Mouse (Mus musculus) intestine, postnatal 0 days (tissue): ENCODE data around the gene Scnm1. TPM values are rescaled to one million over a fixed set of nuclear protein-coding genes. Genes with fewer than 3 reads are reported as not detected.

Source experiments
- ATAC-seq: fragments of 200-750 bp; cut with Nextera tagmentation; 2 replicates; pipeline ENCODE4 v1.8.0; 2017; ENCODE audit warnings: mild to moderate bottlenecking, moderate TSS enrichment, moderate library complexity
- H3K27ac ChIP-seq: fragments of 300-500 bp; sonication (generic); 2 replicates; pipeline ENCODE4 v1.5.1; 2014; ENCODE audit warnings: mild to moderate bottlenecking, low read depth, low read length, moderate library complexity
- H3K27me3 ChIP-seq: fragments of 300-500 bp; sonication (generic); replicated peaks from 2 replicates; pipeline ENCODE4 v1.6.1; 2014; ENCODE audit warnings: low read length, mixed read lengths; ENCODE audit not compliant: control insufficient read depth, insufficient read depth
- H3K36me3 ChIP-seq: fragments of 300-500 bp; sonication (generic); 2 replicates; pipeline ENCODE4 v1.6.1; 2014; ENCODE audit warnings: mild to moderate bottlenecking, moderate library complexity; ENCODE audit not compliant: control insufficient read depth, insufficient read depth
- H3K4me1 ChIP-seq: fragments of 300-500 bp; sonication (generic); replicated peaks from 2 replicates; pipeline ENCODE4 v1.6.1; 2014; ENCODE audit warnings: antibody characterized with exemption, low read length, mixed read lengths; ENCODE audit not compliant: control insufficient read depth, insufficient read depth
- H3K4me2 ChIP-seq: fragments of 300-500 bp; sonication (generic); replicated peaks from 2 replicates; pipeline ENCODE4 v1.6.1; 2014; ENCODE audit warnings: low read depth, mild to moderate bottlenecking, moderate library complexity
- H3K4me3 ChIP-seq: fragments of 300-500 bp; sonication (generic); 2 replicates; pipeline ENCODE4 v1.5.1; 2014; ENCODE audit warnings: low read depth, low read length
- H3K9ac ChIP-seq: fragments of 300-500 bp; sonication (generic); 2 replicates; pipeline ENCODE4 v1.6.1; 2014; ENCODE audit warnings: mild to moderate bottlenecking, low read depth, low read length
- H3K9me3 ChIP-seq: fragments of 300-500 bp; sonication (generic); 2 replicates; pipeline ENCODE4 v1.6.1; 2016; ENCODE audit warnings: mixed run types; ENCODE audit not compliant: control insufficient read depth
- CTCF ChIP-seq: sonication (generic); IDR thresholded peaks from 2 replicates; pipeline ENCODE4 v1.5.1; 2016; ENCODE audit warnings: low read depth, mild to moderate bottlenecking, control low read depth, antibody characterized with exemption, moderate library complexity
- WGBS: fragments of 180-500 bp; shearing (Covaris S2); extraction: QIAGEN DNeasy Blood & Tissue Kit; methylation state at CpG from one replicate; pipeline ENCODE4 v1.1.7; 2014; 5-methylcytosine and 5-hydroxymethylcytosine counted together
- polyA plus RNA-seq: library from polyadenylated mRNA; unstranded; fragments of >200 nt; fragmentation: Nextera tagmentation; extraction: Ambion mirVana; gene quantifications from 2 replicates; pipeline ENCODE4 v1.2.1, GENCODE M21; 2015

The Scnm1 gene
- 49.3 and 54.8 TPM in 2 replicates for polyA plus RNA-seq

GRCm38 (mm10) chr3:95133680-95134101 is at the start of gene Scnm1, which contains the start of gene Lysmd1:
Gene Scnm1 (minus strand): TSS chr3:95134011.
Gene Lysmd1 (plus strand): TSS chr3:95134088.
- Histone ChIP-seq H3K4me1 (peaks cover 7% of the 10 kb centered on the region; the same call in 1 of the 2 replicates), H3K4me3 (peak within 1 kb of the TSS; percentile 72), H3K9me3 (no peaks in the 10 kb centered on the region), H3K27ac (peak within 1 kb of the TSS; percentile 46; the same call in 1 of the 2 replicates), H3K4me2 (peak within 1 kb of the TSS; percentile 86), H3K27me3 (no peaks in the 10 kb centered on the region), H3K9ac (peak within 1 kb of the TSS; percentile 75), H3K36me3 (peaks cover 24% of the 10 kb centered on the region)
- peak; percentile 55 for TF ChIP-seq CTCF
- ATAC-seq, result peak; percentile 91
- WGBS, result under 1% methylated on average over 20 of the region's 20 CpGs

GRCm38 (mm10) chr3:95181841-95182240 is 48.0 kb upstream of the Scnm1 start:
- no peak overlapping the region for H3K4me3 ChIP-seq
- 76% methylated on average over 1 of the region's 1 CpGs for WGBS
- no peak for ATAC-seq

GRCm38 (mm10) chr3:95179890-95180289 is 46.1 kb upstream of the Scnm1 start:
- Histone ChIP-seq H3K27ac (no peak overlapping the region), H3K36me3 (peaks cover 14% of the 10 kb centered on the region; the same call in 1 of the 2 replicates), H3K4me1 (no peaks in the 10 kb centered on the region), H3K4me3 (no peak overlapping the region), H3K27me3 (no peaks in the 10 kb centered on the region), H3K4me2 (no peak overlapping the region), H3K9ac (no peak overlapping the region), H3K9me3 (no peaks in the 10 kb centered on the region)
- 61% methylated on average over 3 of the region's 3 CpGs for WGBS
- no peak for ATAC-seq
- no peak for TF ChIP-seq CTCF

More at GRCm38 (mm10) chr3:95181841-95182240, 48.0 kb upstream of the Scnm1 start:
- Histone ChIP-seq H3K4me1 (no peaks in the 10 kb centered on the region), H3K36me3 (peaks cover 25% of the 10 kb centered on the region), H3K4me2 (no peak overlapping the region), H3K9ac (no peak overlapping the region), H3K27ac (no peak overlapping the region), H3K27me3 (no peaks in the 10 kb centered on the region), H3K9me3 (no peaks in the 10 kb centered on the region)
- TF ChIP-seq CTCF, result no peak

GRCm38 (mm10) chr3:95178948-95179347 is 45.1 kb upstream of the Scnm1 start:
- Histone ChIP-seq H3K9me3 (no peaks in the 10 kb centered on the region), H3K4me1 (no peaks in the 10 kb centered on the region)
- WGBS, result 93% methylated on average over 5 of the region's 5 CpGs

GRCm38 (mm10) chr3:95177583-95177982 is 43.8 kb upstream of the Scnm1 start:
- Histone ChIP-seq H3K4me3 (no peak overlapping the region), H3K4me2 (no peak overlapping the region), H3K9me3 (no peaks in the 10 kb centered on the region), H3K9ac (no peak overlapping the region), H3K27me3 (peaks cover 16% of the 10 kb centered on the region), H3K27ac (no peak overlapping the region), H3K4me1 (no peaks in the 10 kb centered on the region), H3K36me3 (peaks cover 5% of the 10 kb centered on the region; the same call in 1 of the 2 replicates)
- WGBS, result 42% methylated on average over 6 of the region's 6 CpGs
- peak; percentile 63; the same call in 1 of the 2 replicates for ATAC-seq
- no peak for TF ChIP-seq CTCF

More at GRCm38 (mm10) chr3:95178948-95179347, 45.1 kb upstream of the Scnm1 start:
- Histone ChIP-seq H3K27ac (no peak overlapping the region), H3K4me2 (no peak overlapping the region), H3K4me3 (no peak overlapping the region), H3K27me3 (peaks cover 2% of the 10 kb centered on the region; the same call in 1 of the 2 replicates), H3K36me3 (peaks cover 14% of the 10 kb centered on the region; the same call in 1 of the 2 replicates), H3K9ac (no peak overlapping the region)
- TF ChIP-seq CTCF, result no peak
- ATAC-seq, result no peak

- Histone ChIP-seq H3K36me3 (no peaks in the 10 kb centered on the region; the same call in 1 of the 2 replicates), H3K4me1 (no peaks in the 10 kb centered on the region), H3K27ac (no peak overlapping the region), H3K4me2 (no peak overlapping the region), H3K27me3 (peaks cover 23% of the 10 kb centered on the region), H3K9ac (no peak overlapping the region), H3K4me3 (no peak overlapping the region), H3K9me3 (no peaks in the 10 kb centered on the region)
- ATAC-seq, result no peak
- TF ChIP-seq CTCF, result no peak
- 61% methylated on average over 3 of the region's 3 CpGs for WGBS
Measured at GRCm38 (mm10) chr3:95176500-95176899, 42.7 kb upstream of the Scnm1 start.
